Mouse (Mus musculus) left cerebral cortex, postnatal 10 days (tissue): Measurements from ENCODE around the gene Tex35. TPM values are rescaled to one million over a fixed set of nuclear protein-coding genes. Genes with fewer than 3 reads are reported as not detected.
A peak's percentile ranks its signal among the peaks of the same experiment; 100 is the strongest.

Experiments
- DNase-seq, 2 experiments: peaks; one replicate each; pipeline ENCODE4 v3.0.0; 2021 to 2022; ENCODE audit warnings: low spot score in 2 of 2, mixed read lengths in 1 of 2; ENCODE audit errors: extremely low spot score in 1 of 2
- intact Hi-C: fragments of 180-260 bp; cut with DNase I; formaldehyde crosslinking; loops from one replicate; pipeline ENCODE4 v1.15.1; 2025
- total RNA-seq, 2 experiments: library from RNA; stranded (reverse); gene quantifications; 2 replicates each; pipeline ENCODE4 v1.2.3; 2021

The Tex35 gene
- total RNA-seq, 2 experiments from 2014 or later = 0.61 TPM; not detected in 1

- DNase-seq = peak in 1 of 2 experiments; percentile 70
- intact Hi-C loops = no loop called here
Observed at GRCm38 (mm10) chr1:157086097-157086994, 22.1 kb downstream of the Tex35 start.

GRCm38 (mm10) chr1:157082931-157083330 lies 25.5 kb downstream of the Tex35 start:
- intact Hi-C loops = loop anchor here (5.0 kb wide), 1 partner anchor 199 kb away; no protein-coding TSS in a partner anchor
- no peak for DNase-seq

- intact Hi-C loops = loop anchor here (5.0 kb wide), 1 partner anchor 200 kb away; no protein-coding TSS in a partner anchor
- DNase-seq = no peak
Observed at GRCm38 (mm10) chr1:157081999-157082398, 26.5 kb downstream of the Tex35 start.

- intact Hi-C loops = loop anchor here (5.0 kb wide), 1 partner anchor 201 kb away; no protein-coding TSS in a partner anchor
Observed at GRCm38 (mm10) chr1:157081076-157081804, 27.2 kb downstream of the Tex35 start.

GRCm38 (mm10) chr1:157080071-157080470 lies 28.4 kb downstream of the Tex35 start:
- no peak for DNase-seq
- intact Hi-C loops = loop anchor here (5.0 kb wide), 1 partner anchor 202 kb away; no protein-coding TSS in a partner anchor

More at GRCm38 (mm10) chr1:157081076-157081804, 27.2 kb downstream of the Tex35 start:
- peak in 1 of 2 experiments; percentile 48 for DNase-seq

- DNase-seq = peak in 1 of 2 experiments; percentile 67
- intact Hi-C loops = loop anchor here (5.0 kb wide), 2 partner anchors 142 to 203 kb away; partner anchors contain the start of gene Ralgps2
Observed at GRCm38 (mm10) chr1:157079384-157080025, 29.0 kb downstream of the Tex35 start.

- DNase-seq = peak; percentile 84 to 94
- intact Hi-C loops = loop anchor here (2.0 to 5.0 kb wide), 3 partner anchors 140 to 334 kb away; partner anchors contain the start of gene Ralgps2
Observed at GRCm38 (mm10) chr1:157076781-157077705, 31.4 kb downstream of the Tex35 start.

- intact Hi-C loops = loop anchor here (2.0 to 5.0 kb wide), 3 partner anchors 139 to 333 kb away; partner anchors contain the start of gene Ralgps2
- DNase-seq = peak; percentile 65 to 74
Observed at GRCm38 (mm10) chr1:157076257-157076656, 32.2 kb downstream of the Tex35 start.

GRCm38 (mm10) chr1:157074937-157075336 lies 33.5 kb downstream of the Tex35 start:
- no peak for DNase-seq
- intact Hi-C loops = loop anchor here (5.0 kb wide), 1 partner anchor 138 kb away; the partner anchor contains the start of gene Ralgps2

- intact Hi-C loops = no loop called here
- DNase-seq = no peak
Observed at GRCm38 (mm10) chr1:157074371-157074770, 34.1 kb downstream of the Tex35 start.

GRCm38 (mm10) chr1:157073592-157073991 lies 34.9 kb downstream of the Tex35 start:
- intact Hi-C loops = no loop called here
- DNase-seq = no peak

GRCm38 (mm10) chr1:157069181-157069828 lies 39.2 kb downstream of the Tex35 start:
- no peak for DNase-seq
- intact Hi-C loops = no loop called here

GRCm38 (mm10) chr1:157068316-157068715 lies 40.2 kb downstream of the Tex35 start:
- no peak for DNase-seq
- intact Hi-C loops = no loop called here

- intact Hi-C loops = no loop called here
- no peak for DNase-seq
Observed at GRCm38 (mm10) chr1:157065819-157066730, 42.4 kb downstream of the Tex35 start.

GRCm38 (mm10) chr1:157063318-157064115 lies 45.0 kb downstream of the Tex35 start:
- intact Hi-C loops = no loop called here
- DNase-seq = no peak
